Mouse (Mus musculus): Measurements from ENCODE around the gene Snrpf.

GRCm38 (mm10) chr10:93588796-93589195 lies 710 bp downstream of the Snrpf start:
- TF ChIP-seq CTCF (IDR thresholded peaks at IDR 0.05; ENCODE audit: low read depth, low read length), result no peak
- no peak for TF ChIP-seq POLR2A (IDR thresholded peaks at IDR 0.05; ENCODE audit: extremely low read depth, insufficient read depth, low read length)

Data from liver, adult 2 months (tissue).